Mouse (Mus musculus) heart, adult 2 months (tissue): ENCODE results near the gene Epha1.

Source experiments
- CTCF ChIP-seq: fragments of 200-600 bp; IDR thresholded peaks from 2 replicates; pipeline ENCODE4 v1.8.1; 2022; ENCODE audit warnings: antibody characterized with exemption, mild to moderate bottlenecking, moderate library complexity
- EP300 ChIP-seq: fragments of 200-500 bp; IDR thresholded peaks from 2 replicates; pipeline ENCODE4 v1.6.1; 2011; ENCODE audit warnings: low read depth, low read length, control low read depth; ENCODE audit not compliant: insufficient read depth
- POLR2A ChIP-seq: fragments of 200-500 bp; IDR thresholded peaks from 2 replicates; pipeline ENCODE4 v1.6.1; 2011; ENCODE audit warnings: mild to moderate bottlenecking, low read depth, low read length, control low read depth; ENCODE audit not compliant: insufficient read depth

DNA sequence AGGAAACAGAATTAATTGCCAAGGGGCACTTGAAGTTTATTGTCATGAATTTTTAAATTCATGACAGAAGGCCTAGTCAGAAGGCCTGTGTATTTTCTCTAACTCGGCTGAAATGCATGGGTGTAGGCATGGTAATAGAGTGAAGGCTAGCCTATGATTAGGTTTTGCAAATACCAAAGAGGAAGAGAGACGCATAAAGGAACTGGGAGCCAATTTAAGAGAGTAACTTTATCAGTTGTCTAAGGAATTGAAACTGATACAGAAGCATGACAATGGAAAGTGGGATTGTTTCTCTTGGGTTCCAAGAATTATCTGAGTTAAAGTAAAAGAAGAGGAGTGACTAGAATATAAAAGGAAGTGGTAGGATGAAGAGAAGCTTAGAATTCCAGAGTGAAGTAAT, 33.9 kb downstream of the Epha1 start:
- TF ChIP-seq CTCF: no peak
- TF ChIP-seq POLR2A: no peak
- TF ChIP-seq EP300: no peak
